Mouse (Mus musculus) intestine, embryonic 14.5 days (tissue): ENCODE results near the gene Dner. TPM values are rescaled to one million over a fixed set of nuclear protein-coding genes. Genes with fewer than 3 reads are reported as not detected.

ENCODE experiments used
- ATAC-seq: fragments of 200-750 bp; cut with Nextera tagmentation; replicated peaks from 2 replicates; pipeline ENCODE4 v1.8.0; 2017; ENCODE audit warnings: low read depth, moderate number of reproducible peaks, moderate TSS enrichment, moderate library complexity; ENCODE audit not compliant: low FRiP score, low TSS enrichment
- DNase-seq: peaks from one replicate; pipeline ENCODE4 v3.0.0-alpha.2; 2018; ENCODE audit warnings: low spot score
- H3K27ac ChIP-seq: fragments of 300-500 bp; sonication (generic); 2 replicates; pipeline ENCODE4 v1.5.1; 2014; ENCODE audit warnings: low read depth, mild to moderate bottlenecking, control low read depth
- H3K27me3 ChIP-seq: fragments of 300-500 bp; sonication (generic); replicated peaks from 2 replicates; pipeline ENCODE4 v1.6.1; 2014; ENCODE audit warnings: low read length, control low read depth; ENCODE audit not compliant: control insufficient read depth, insufficient read depth
- H3K36me3 ChIP-seq: fragments of 300-500 bp; sonication (generic); 2 replicates; pipeline ENCODE4 v1.6.1; 2014; ENCODE audit warnings: low read length, control low read depth; ENCODE audit not compliant: control insufficient read depth, insufficient read depth
- H3K4me1 ChIP-seq: fragments of 300-500 bp; sonication (generic); replicated peaks from 2 replicates; pipeline ENCODE4 v1.6.1; 2014; ENCODE audit warnings: low read length, control low read depth, mixed read lengths; ENCODE audit not compliant: control insufficient read depth, insufficient read depth
- H3K4me2 ChIP-seq: fragments of 300-500 bp; sonication (generic); 2 replicates; pipeline ENCODE4 v1.6.1; 2014; ENCODE audit warnings: low read length
- H3K4me3 ChIP-seq: fragments of 300-500 bp; sonication (generic); 2 replicates; pipeline ENCODE4 v1.5.1; 2014; ENCODE audit warnings: low read depth, low read length, control low read depth, mixed read lengths
- H3K9ac ChIP-seq: fragments of 300-500 bp; sonication (generic); 2 replicates; pipeline ENCODE4 v1.6.1; 2014; ENCODE audit warnings: mild to moderate bottlenecking, low read length
- H3K9me3 ChIP-seq: fragments of 300-500 bp; sonication (generic); 2 replicates; pipeline ENCODE4 v1.6.1; 2016; ENCODE audit warnings: low read length, control low read depth; ENCODE audit not compliant: control insufficient read depth
- WGBS: fragments of 180-500 bp; shearing (Covaris S2); extraction: QIAGEN DNeasy Blood & Tissue Kit; methylation state at CpG from one replicate; pipeline ENCODE4 v1.1.7; 2014; 5-methylcytosine and 5-hydroxymethylcytosine counted together
- polyA plus RNA-seq: library from polyadenylated mRNA; unstranded; fragments of >200 nt; fragmentation: Nextera tagmentation; extraction: Ambion mirVana; gene quantifications from 2 replicates; pipeline ENCODE4 v1.2.1, GENCODE M21; 2014

Gene Dner
- polyA plus RNA-seq, 1 experiment from 2014 or later, result 4.6 TPM

DNA sequence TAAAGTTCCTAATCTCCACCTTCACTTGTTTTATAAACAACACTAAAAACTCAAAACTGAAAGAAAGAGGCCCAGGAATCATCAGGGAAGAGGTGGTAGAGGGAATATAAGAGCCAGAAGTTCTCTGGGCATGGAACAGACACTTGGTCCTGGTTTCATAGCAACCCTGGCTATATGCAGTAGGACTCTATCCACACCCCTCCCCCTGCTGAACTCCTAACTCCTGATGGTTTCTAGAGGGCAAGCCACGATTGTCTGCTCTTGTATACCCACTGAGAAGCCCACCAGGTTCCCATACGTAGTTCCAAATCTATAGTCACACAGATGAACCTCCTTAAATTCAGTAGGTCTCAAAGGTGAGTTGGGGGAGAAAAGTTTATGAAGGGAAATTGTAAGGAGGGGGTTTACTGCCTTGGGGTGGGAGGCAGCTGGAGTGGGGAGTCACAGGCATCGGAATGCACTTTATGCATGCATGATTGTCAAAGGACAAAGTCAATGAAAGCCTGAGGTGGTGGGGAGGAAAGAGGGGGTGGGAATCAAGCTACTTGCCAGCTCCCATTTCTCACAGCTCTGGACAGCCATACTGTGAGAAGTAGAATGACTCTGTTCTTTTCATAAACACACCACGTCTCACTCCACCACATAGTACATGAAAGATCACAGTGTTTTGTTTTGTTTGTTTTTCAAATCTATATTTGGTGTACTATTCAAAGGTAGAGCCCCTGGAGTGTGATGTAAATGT is 31.5 kb downstream of the Dner start:
- WGBS, result 60% methylated on average over 4 of the region's 4 CpGs
- H3K4me1 ChIP-seq, result no peaks in the 10 kb centered on the region
- no peak for ATAC-seq
- no peak for DNase-seq
- H3K27ac ChIP-seq, result no peak overlapping the region
- no peak overlapping the region for H3K9ac ChIP-seq
- no peaks in the 10 kb centered on the region for H3K36me3 ChIP-seq
- H3K4me2 ChIP-seq, result no peak overlapping the region
- no peak overlapping the region for H3K4me3 ChIP-seq
- no peaks in the 10 kb centered on the region for H3K9me3 ChIP-seq
- no peaks in the 10 kb centered on the region for H3K27me3 ChIP-seq

GRCm38 (mm10) chr1:84646781-84647180 is 49.2 kb downstream of the Dner start:
- Histone ChIP-seq H3K4me2 (no peak overlapping the region), H3K9me3 (no peaks in the 10 kb centered on the region), H3K9ac (no peak overlapping the region), H3K4me3 (no peak overlapping the region), H3K4me1 (no peaks in the 10 kb centered on the region), H3K36me3 (no peaks in the 10 kb centered on the region), H3K27me3 (no peaks in the 10 kb centered on the region), H3K27ac (no peak overlapping the region)
- ATAC-seq (no peak), DNase-seq (no peak)
- WGBS, result 87% methylated on average over 2 of the region's 2 CpGs

- ATAC-seq (no peak), DNase-seq (no peak)
- Histone ChIP-seq H3K9me3 (no peaks in the 10 kb centered on the region), H3K27ac (no peak overlapping the region), H3K36me3 (no peaks in the 10 kb centered on the region), H3K4me2 (no peak overlapping the region), H3K4me1 (no peaks in the 10 kb centered on the region), H3K4me3 (no peak overlapping the region), H3K27me3 (no peaks in the 10 kb centered on the region), H3K9ac (no peak overlapping the region)
- WGBS, result 56% methylated on average over 4 of the region's 4 CpGs
Measured at GRCm38 (mm10) chr1:84640463-84640862, 55.6 kb downstream of the Dner start.

DNA sequence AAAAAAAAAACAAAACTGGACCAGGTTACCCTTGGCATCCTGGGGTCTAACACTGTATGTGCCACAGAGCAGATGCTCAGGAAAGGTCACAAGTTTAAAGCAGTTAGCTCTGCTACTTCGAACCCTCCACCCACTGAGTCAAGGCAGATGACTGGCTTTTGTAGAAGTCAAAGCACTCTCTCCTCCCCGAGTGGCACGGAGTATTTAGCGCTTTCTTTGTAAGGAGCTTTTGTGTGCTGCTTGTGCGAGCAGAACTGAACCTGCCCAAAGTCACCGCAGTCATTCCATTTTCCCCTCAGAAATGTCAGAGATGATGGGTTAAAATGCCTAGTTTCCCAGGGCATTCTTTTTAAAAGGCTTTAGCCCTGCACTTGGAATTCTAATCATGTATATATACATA is 59.1 kb downstream of the Dner start:
- DNase-seq, result no peak
- Histone ChIP-seq H3K27ac (no peak overlapping the region), H3K36me3 (no peaks in the 10 kb centered on the region), H3K9ac (no peak overlapping the region), H3K4me2 (no peak overlapping the region), H3K4me3 (no peak overlapping the region), H3K9me3 (no peaks in the 10 kb centered on the region), H3K27me3 (no peaks in the 10 kb centered on the region), H3K4me1 (no peaks in the 10 kb centered on the region)
- ATAC-seq, result no peak
- WGBS, result 37% methylated on average over 6 of the region's 6 CpGs

GRCm38 (mm10) chr1:84628244-84628643 is 67.8 kb downstream of the Dner start:
- Histone ChIP-seq H3K4me3 (no peak overlapping the region), H3K4me2 (no peak overlapping the region), H3K9ac (no peak overlapping the region), H3K4me1 (no peaks in the 10 kb centered on the region), H3K9me3 (no peaks in the 10 kb centered on the region), H3K36me3 (no peaks in the 10 kb centered on the region), H3K27me3 (no peaks in the 10 kb centered on the region), H3K27ac (no peak overlapping the region)
- WGBS, result 71% methylated on average over 6 of the region's 6 CpGs
- ATAC-seq (no peak), DNase-seq (no peak)

DNA sequence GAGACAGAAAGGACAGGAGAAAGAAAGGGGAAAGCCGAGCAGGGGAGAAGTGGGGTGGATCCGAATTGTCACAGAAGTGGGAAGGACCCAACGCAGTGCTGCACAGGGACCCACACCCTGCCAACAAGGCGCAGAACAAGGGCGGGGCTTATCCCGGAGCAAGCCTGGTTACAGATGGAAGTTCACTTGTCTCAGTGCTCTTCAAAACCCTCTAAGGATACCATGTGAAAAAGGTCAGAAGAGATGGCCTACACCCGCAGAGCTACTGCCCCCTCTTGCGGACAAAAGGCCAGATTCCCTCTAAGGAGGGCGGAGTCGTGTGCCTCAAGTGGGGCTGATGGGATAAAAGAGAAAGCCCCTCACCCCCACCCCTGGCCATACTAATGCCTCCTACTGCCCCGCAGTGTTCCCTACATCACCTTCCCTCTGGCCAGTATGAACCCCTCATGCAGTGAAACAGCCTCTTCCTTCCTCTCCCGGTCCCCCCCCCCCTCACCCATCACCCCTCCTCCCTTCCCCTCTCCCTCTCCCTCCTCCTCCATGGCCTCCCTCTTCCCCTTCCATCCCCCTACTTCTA is 73.0 kb downstream of the Dner start:
- Histone ChIP-seq H3K27me3 (no peaks in the 10 kb centered on the region), H3K9me3 (no peaks in the 10 kb centered on the region)

GRCm38 (mm10) chr1:84621308-84621707 is 74.7 kb downstream of the Dner start:
- H3K4me2 ChIP-seq, result no peak overlapping the region
- DNase-seq (peak; percentile 41), ATAC-seq (no peak)
- H3K27me3 ChIP-seq, result no peaks in the 10 kb centered on the region
- no peak overlapping the region for H3K4me3 ChIP-seq
- WGBS, result 74% methylated on average over 3 of the region's 3 CpGs
- H3K36me3 ChIP-seq, result no peaks in the 10 kb centered on the region
- no peak overlapping the region for H3K9ac ChIP-seq
- no peaks in the 10 kb centered on the region for H3K9me3 ChIP-seq
- H3K4me1 ChIP-seq, result no peaks in the 10 kb centered on the region
- H3K27ac ChIP-seq, result no peak overlapping the region

More for the DNA sequence above, 73.0 kb downstream of the Dner start:
- no peak overlapping the region for H3K4me2 ChIP-seq
- no peak overlapping the region for H3K9ac ChIP-seq
- H3K4me3 ChIP-seq, result no peak overlapping the region
- ATAC-seq (no peak), DNase-seq (no peak)
- H3K27ac ChIP-seq, result no peak overlapping the region
- no peaks in the 10 kb centered on the region for H3K4me1 ChIP-seq
- H3K36me3 ChIP-seq, result no peaks in the 10 kb centered on the region
- WGBS, result 27% methylated on average over 11 of the region's 12 CpGs

DNA sequence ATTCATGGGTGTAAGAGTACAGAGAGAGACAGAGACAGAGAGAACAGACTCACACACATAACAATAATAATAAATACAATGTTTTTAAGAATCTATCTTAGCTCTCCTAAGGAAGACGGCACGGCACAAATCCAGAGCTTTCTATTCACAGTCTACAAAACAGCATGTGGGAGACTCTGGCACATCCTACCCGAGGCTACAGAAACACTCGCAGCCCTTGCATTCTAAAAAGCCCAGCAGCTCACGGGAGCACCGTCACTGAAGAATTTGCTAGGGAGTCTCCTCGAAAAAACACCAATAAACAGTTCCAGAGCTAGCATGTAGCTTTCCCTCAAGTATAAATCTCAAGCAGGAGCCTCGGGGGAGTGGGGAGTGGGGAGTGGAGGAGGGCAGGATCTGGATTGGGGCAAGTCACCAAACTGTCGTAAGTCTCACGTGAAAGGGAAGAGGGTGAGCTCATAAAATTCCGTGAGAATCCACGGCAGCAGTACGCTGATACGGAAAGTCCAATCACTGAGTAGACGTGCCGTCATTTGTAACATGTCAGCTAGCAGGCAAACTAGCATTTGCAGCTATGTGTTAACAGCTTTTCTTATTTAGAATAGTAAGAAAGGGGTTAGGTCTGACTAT is 76.8 kb downstream of the Dner start:
- ATAC-seq (no peak), DNase-seq (peak; percentile 36)
- Histone ChIP-seq H3K4me2 (peak overlapping the region; percentile 29; the same call in 1 of the 2 replicates), H3K27ac (no peak overlapping the region), H3K36me3 (no peaks in the 10 kb centered on the region), H3K4me3 (no peak overlapping the region), H3K4me1 (no peaks in the 10 kb centered on the region), H3K27me3 (no peaks in the 10 kb centered on the region), H3K9ac (no peak overlapping the region), H3K9me3 (no peaks in the 10 kb centered on the region)
- WGBS, result 40% methylated on average over 16 of the region's 16 CpGs
